Mouse (Mus musculus): ENCODE data around the gene Stx4a.
A peak's percentile ranks its signal among the peaks of the same experiment; 100 is the strongest.
"Not testable (repeated sequence)": the region's sequence is repeated elsewhere in the genome, so short reads cannot be mapped to it uniquely, and the experiment has no call there.

Stx4a gene

DNA sequence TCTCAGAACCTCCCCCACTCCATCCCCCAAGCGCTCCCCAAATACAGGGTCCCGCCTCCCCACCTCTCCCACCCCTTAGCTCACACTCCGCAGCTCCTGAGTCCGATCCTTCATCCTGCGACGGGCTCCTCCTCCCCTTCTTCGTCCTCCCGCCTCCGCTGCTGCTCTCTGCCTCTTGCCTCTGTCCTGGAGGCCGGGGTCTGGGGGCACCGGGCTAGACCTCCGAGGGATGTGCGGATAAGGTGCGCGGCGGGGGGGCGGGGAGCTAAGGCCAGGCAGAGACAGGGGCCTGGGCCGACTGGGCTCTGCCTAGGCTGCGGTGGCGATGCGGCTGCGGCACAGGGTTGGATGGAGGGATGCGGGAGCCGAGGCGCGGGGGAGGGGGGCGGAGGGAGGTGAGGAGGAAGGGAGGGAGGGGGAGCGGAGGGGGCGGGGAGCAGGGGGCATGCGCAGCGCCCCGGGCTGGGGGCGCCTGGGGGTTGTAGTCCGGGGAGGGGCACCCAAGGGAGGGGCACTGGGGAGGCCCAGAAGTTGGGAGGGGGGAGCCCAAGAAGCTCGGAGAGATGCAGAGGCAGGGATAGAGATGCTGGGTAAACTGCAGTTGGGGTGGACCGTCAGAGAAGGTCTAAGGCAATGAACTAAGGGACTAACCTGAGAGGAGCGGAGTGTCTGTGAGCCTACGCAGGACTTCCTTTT is at the start of gene Stx4a, which contains the start of gene Stx1b:
Gene Stx4a (plus strand): TSS at position 119 of the 696 bp plus-strand sequence.
Gene Stx1b (minus strand): TSS at position 374 of the 696 bp plus-strand sequence.
- peak; percentile 56 to 74 for DNase-seq (ENCODE audit: low spot score in 2 of 2)

DNA sequence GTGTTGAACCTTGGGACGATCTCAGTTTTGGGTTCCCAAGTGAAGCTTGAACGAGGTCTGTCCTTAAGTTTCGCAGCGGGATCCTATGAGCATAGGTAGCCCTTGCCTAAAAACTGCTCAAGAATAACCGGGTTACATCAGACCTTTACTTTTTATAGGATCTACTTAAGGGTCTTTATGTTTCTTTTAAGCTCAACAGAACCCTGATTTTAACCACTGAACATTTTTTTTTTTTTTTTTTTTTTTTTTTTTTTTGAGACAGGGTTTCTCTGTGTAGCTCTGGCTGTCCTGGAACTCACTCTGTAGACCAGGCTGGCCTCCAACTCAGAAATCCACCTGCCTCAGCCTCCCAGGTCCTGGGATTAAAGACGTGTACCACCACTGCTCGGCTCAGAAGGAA is 48.3 kb upstream of the Stx4a start:
- DNase-seq (ENCODE audit: low spot score in 2 of 2), result not testable (repeated sequence)

DNA sequence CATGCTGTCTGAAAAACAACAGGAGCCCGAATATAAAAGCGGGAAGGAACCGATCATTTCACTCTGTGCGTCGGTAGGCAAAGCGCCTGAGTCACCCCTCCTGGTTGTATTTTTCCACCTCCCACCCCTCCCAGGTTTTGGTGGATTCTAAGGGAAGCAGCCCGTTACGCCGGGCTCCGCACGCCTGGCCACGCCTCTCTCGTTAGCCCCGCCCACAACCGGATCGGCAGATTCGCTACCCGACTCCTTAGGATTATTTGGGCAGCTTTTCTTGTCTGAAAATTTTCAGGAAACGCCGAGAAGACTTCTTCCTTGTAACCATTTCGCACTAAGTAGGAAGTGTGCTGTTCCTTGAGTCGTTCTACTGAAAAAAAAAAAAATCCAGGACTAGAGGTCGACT is 47.7 kb upstream of the Stx4a start, which contains the start of gene Setd1a:
Gene Setd1a (plus strand): TSS at position 245 of the 400 bp plus-strand sequence.
- peak; percentile 66 to 88 for DNase-seq (ENCODE audit: low spot score in 2 of 2)

DNA sequence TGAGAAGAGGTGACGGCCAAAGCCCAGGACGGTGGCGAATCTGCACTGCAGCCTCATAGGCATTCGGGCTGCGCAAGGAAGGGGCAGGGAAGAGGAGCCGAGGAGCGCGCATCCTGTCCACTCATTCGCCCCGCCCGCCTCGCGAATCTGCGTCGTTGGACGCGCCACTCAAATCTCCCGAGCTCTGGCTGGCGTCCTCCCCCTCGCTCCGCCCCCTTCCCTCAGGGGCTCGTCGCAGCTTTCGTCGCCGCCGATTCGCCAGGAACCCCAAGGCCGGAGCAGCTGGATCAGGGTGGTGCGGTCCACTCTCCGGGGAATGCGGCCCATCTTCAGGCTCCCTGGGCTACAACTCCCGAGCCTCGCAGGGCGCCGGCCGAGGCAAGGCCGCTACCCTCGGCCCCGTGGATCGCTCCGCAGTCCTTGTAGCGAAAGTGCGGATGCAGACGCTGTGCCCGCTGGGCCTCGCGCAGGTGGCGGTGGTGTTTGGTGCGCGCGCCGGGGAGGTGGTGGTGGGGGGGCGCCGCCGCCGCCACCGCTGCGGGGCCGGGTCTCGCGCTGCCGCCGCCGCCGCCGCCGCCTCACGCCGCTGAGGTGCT is 47.1 kb upstream of the Stx4a start:
- DNase-seq (ENCODE audit: low spot score in 2 of 2), result peak; percentile 91 to 96

DNA sequence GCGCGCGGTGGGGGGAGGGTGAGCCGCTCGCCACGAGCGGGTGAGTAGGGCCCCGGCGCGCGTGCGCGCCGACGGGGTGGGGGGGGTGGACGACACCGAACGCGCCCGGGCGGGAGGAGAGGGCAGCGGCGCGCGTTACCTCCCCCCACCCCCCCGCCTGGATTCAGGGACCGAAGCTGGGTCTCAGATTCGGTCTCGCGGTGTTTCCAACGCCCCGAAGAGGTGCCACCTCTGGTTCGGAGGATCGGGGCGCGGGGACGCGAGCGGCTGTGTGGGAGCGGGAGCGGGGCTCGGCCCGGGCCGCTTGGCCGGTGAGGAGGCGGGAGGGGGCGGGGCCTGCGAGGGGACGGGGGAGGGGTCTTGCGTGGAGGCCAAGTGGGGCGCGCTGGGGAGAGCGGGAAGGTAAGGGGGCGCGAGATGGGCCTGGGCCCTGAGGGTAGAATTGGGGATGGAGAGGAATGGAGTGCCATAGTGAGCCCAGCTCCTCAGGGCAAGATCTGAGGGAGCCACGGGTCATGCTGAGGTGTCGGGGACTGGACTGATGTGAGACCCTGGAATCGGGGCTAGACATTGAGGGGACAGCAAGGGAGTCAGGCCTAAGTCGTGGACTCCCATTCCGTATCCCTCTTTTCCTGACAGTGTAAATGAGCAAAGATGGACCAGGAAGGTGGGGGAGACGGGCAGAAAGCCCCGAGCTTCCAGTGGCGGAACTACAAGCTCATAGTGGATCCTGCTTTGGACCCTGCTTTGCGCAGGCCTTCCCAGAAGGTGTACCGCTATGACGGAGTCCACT is 46.4 kb upstream of the Stx4a start:
- peak in 1 of 2 experiments; percentile 65 for DNase-seq (ENCODE audit: low spot score in 2 of 2)

DNA sequence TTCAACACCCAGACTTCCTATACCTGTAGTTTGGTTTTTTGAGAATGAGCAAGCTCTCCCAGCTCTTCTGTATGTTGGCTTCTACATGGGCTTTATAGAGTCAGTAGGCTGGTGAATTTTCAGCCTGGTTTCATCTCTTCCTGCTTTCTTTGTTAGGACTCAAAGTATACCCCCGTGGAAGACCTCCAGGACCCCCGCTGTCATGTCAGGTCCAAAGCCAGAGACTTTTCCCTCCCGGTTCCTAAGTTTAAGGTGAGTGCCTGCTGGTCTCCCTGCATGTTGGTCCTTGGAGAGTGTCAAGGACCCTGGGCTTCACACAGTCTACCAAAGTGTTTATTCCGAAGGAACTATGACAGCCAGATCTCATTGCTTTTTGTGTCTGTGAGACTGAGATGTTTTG is 45.7 kb upstream of the Stx4a start:
- no peak for DNase-seq (ENCODE audit: low spot score in 2 of 2)

DNA sequence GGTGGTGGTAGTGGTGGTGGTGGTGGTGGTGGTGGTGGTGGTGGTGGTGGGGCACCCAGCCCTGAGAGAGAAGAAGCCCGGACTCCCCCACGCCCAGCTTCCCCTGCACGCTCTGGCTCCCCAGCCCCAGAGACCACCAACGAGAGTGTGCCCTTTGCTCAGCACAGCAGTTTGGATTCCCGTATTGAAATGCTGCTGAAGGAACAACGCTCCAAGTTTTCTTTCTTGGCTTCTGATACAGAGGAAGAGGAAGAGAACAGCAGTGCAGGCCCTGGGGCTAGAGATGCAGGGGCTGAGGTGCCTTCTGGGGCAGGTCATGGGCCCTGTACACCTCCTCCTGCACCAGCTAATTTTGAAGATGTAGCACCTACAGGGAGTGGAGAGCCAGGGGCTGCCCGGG is 38.8 kb upstream of the Stx4a start, which contains the start of gene Gm49388:
Gene Gm49388 (plus strand): TSS at position 301 of the 400 bp plus-strand sequence.
- no peak for DNase-seq (ENCODE audit: low spot score in 2 of 2)

DNA sequence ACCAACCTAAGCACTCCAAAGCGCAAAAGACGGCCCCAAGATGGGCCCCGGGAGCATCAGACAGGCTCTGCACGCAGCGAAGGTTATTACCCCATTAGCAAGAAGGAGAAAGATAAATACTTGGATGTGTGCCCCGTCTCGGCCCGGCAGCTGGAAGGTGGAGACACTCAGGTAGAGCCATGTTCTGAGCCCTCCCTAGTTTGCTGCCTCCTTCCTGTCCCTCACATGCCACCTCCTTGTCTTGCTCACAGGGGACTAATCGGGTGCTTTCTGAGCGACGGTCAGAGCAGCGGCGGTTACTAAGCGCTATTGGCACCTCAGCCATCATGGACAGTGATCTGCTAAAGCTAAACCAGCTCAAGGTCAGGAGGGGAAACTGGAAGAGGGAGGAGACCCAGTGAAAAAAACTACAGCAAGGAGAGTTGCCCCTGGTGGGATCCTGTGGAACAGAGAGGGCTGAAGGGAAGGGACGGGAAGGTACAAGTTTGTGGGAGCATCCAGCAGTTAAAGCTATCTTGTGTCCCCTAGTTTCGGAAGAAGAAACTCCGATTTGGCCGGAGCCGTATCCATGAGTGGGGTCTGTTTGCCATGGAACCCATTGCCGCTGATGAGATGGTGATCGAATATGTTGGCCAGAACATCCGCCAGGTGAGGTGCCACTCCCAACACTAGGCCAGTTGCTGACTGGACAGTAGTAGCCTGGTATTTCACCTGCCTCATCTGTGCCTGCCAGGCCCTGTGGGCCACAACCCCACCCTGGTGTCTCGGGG is 26.8 kb upstream of the Stx4a start:
- DNase-seq (ENCODE audit: low spot score in 2 of 2), result no peak

DNA sequence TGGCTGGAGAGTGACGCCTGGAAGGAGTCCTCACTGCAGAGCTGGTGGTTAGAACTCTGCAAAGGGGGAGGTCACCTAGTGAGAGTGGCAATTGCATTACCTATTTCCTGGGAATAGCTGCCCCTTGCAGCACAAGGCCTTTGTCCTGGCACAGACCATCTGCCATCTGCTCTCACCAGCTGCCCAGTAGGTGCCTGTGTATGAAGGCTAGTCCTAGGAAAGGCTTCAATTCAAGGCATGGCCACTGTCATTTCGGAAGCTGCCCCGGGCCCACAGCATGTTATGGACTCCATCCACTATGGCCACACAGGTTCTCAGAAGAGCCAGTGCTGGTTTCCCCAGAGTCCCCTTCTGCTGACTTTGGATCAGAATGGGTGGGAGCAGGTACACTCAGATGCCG is 25.5 kb upstream of the Stx4a start:
- peak in 1 of 2 experiments; percentile 33 for DNase-seq (ENCODE audit: low spot score in 2 of 2)

DNA sequence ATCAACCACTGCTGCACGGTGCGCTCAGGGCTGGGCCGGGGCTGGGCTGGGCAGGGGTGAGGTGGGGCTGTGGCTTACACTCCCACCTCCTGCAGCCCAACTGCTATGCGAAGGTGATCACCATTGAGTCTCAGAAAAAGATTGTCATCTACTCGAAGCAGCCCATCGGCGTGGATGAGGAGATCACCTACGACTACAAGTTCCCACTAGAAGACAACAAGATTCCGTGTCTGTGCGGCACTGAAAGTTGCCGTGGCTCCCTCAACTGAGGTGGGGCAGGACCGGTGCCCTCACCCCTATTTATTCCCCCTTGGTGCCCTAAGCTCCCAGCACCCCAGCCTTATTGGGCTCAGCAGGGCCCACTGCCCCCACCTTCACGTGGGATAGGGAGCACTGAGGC is 24.9 kb upstream of the Stx4a start:
- no peak for DNase-seq (ENCODE audit: low spot score in 2 of 2)

DNA sequence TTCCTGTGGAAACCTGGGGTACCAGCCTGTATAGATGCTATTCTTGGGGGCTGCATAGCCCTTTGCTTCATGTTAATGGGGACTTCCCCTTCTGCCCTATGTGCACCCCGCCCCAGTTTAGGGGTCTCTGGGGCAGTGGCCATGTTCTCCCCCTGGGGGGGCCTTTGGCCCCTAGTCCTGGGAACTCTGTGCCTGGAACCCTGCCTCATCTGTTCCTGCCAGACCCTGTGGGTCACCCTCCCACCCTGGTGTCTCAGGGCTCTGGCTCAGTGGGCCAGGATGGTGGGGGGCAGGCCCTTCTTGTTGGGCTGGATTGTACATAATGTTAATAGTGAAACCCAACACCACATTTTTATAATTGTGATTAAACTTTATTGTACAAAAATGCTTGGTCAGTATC is 24.4 kb upstream of the Stx4a start:
- DNase-seq (ENCODE audit: low spot score in 2 of 2), result no peak

DNA sequence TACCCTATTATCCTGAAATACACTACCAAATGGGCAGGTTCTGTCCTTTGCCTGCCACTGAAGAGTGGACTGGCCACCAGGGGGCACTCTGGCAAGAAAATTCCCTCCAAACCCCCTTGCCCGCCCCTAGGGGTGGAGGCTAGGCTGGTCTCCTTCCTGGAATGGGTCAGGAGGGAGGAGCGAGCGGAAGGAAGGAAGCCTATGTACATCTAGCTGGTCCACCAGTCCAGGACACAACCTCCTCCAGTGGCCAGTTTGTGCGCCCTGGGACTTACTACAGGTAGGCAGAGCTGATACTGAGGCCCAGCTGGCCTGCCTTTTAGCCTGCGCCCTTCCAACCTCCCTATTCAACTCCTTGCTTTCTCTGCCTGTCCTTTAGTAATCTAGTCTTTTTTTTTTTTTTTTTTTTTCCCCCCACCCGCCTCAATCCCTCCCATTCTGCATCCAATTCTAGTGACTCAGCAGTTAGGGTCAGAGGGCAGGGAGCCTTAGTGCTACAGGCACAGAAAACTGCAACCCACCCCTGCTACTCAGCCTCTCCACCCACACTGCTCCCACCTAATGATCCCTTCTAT is 23.6 kb upstream of the Stx4a start, which contains the start of gene Hsd3b7:
Gene Hsd3b7 (plus strand): TSS at position 170 of the 575 bp plus-strand sequence.
- DNase-seq (ENCODE audit: low spot score in 2 of 2), result peak; percentile 81 to 91

DNA sequence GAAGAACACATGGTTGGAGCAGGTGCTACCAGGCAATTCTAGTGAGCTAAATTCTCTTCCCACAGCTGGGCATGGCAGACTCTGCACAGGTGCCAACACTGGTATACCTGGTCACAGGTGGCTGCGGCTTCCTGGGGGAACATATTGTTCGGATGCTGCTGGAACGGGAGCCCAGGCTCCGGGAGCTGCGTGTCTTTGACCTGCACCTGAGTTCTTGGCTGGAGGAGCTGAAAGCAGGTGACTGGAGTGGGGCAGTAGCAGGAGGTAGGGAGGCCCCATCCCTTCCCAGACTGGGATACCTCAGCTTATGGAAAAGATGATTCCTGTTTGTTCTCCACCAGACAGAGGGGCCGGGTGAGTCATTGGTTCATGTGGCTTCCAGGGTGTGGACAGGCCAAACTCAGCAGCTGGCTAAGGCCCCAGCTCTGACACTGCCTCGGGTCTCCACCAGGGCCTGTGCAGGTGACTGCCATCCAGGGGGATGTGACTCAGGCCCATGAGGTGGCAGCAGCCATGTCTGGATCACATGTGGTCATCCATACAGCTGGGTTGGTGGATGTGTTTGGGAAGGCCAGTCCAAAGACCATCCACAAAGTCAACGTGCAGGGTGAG is 23.0 kb upstream of the Stx4a start:
- no peak for DNase-seq (ENCODE audit: low spot score in 2 of 2)

DNA sequence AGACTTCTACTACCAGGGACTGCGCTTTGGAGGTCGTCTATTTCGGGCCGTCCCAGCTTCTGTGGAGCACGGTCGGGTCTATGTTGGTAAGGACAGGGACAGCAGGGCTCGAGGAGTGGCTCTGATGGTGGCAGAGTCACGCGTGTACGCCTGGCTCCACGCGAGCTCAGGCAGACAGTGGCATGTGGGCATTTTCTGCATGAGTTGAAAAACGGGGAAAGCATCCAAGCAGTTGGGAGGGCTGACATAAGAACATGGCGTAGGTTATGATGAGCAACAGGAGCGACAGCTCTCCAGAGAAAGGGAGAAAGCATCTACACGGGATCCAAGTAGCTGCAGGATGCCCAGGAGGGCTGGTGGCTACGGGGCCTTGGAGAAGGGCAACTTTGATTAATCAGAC is 21.8 kb upstream of the Stx4a start:
- DNase-seq (ENCODE audit: low spot score in 2 of 2), result no peak

DNA sequence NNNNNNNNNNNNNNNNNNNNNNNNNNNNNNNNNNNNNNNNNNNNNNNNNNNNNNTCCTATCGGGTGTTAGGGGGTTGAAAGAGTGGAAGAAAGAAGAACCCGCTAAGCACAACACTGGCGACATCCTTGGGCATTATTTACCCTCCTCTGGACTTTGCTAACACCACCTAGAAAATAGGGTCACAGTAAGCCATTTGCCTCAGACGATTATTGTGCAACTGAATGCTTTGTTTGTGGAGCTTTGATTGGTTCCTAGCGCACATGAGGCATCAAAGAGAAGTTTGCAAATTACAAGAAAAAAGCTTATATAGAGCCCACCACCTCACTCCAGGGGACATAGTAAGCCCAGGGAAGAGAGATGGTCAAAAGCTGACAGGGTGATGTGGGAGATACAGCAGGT is 15.3 kb upstream of the Stx4a start:
- DNase-seq (ENCODE audit: low spot score in 2 of 2), result no peak

DNA sequence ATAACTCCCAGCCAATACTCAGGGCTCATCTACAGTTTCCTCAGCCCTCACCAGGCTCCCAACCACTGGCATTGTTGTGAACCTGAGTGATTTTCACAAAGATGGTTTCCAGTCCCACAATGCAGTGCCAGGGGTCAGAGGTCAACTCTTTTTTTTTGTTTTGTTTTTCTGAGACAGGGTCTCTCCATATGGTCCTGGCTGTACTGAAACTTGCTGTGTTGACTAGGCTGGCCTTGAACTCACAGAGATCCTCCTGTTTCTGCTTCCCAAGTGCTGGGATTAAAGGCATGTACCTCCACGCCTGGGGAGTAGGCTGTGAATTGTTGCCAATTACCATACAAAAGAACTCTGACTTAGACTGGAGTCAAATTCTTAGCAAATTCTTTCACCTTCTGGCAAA is 14.2 kb upstream of the Stx4a start:
- DNase-seq (ENCODE audit: low spot score in 2 of 2), result no peak

DNA sequence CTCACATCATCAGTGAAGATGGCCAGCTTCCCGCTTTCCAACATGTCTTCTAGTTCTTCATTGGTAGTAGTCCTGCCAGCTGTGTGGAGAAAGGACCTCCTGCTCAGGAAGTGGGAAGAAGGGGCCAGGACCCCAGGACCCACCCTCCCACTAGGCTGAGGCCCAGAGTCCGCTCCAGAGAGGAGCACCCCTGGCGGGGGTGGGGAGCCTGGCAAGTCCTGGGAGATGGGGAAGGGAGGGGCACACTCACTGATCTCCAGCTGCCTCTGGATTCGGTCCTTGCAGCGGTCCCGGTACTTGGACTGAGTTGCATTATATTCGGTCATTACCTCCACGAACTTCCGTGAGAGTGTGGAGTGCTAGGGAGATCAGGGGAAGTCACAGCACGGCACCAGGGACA is 13.4 kb upstream of the Stx4a start:
- DNase-seq (ENCODE audit: low spot score in 2 of 2), result no peak

DNA sequence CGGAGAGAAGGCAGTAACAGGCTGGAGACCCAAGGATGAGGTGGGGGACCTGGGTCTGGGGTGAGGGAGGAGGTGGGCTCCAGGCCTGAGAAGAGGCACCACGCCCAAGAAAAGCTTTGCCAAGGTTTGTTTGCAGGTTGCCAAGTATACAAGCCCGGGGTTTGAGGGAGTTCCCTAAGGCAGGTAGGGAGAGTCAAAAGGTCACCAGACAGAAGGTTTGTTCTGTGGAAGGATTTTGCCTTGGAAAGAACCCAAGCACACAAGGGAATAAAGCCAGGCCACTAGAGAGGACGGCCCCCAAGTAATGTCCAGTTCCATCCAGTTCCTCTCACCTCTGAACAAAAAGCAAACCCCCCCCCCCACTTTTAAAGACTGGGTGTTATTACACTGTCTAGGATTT is 12.9 kb upstream of the Stx4a start:
- no peak for DNase-seq (ENCODE audit: low spot score in 2 of 2)

DNA sequence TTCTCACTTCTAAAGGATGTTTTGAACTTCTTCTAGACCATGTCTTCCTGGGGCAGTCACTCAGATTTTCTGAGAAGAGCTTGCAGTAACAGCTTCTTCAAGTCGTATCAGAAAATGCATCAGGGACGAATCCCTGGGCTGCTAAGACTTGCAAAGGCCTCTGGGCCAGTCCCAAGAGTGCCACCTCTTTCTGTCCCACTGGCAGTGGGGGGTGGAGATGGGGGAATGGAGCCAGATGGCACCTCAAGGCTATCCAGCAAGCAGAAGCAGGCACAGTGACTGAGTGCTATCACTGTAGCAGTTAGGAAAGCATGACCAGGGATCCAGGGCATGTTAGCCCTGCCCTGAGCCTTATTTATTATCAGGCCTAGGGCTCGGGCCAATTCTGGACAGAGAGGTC is 11.8 kb upstream of the Stx4a start:
- DNase-seq (ENCODE audit: low spot score in 2 of 2), result no peak

DNA sequence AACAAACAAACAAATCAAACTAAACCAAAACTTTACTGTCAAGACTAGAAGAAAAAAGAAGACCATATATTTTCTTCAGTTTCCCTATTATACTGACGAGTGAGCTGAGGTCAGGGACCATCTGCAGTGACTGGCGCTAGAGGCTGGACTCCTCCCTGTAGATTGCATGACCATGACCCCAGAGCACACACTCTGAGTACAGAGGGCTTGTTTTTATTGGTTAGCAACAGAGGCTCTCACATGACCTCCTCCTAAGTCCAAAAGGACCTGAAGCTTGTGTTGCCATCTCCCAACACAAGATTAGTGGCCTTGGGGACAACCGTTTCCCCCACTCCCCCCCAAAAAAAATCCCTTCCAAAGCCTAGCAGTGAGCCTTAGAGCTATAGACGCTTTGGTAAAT is 10.3 kb upstream of the Stx4a start:
- DNase-seq (ENCODE audit: low spot score in 2 of 2), result no peak

Measured in cerebellum, postnatal 4 days (tissue).